Mouse (Mus musculus): ENCODE measurements at regions not wholly inside any gene's neighbourhood (a gene's known extent, or its start where the extent isn't known, plus 50 kb on each side); places are given as distances from the start of the nearest gene placed in this dataset.

DNA sequence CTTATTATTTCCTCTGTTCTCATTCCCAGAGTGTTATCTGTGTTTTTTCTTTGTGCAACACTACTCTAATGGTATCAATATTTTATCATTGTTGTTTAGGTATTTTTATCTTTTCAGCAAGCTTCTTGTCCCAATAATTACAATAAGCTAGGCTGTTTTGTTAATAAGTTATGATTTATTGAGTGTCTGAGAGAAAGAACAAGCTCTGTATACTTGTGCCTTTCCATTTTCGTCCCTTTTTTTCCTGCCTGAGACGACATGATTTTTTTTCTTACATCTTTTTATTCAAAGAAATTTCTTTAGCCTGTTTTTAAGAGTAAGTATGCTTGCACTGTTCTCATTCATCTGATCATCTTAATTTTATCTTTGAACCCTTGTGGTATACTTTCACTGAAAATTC, 904.1 kb downstream of the A830018L16Rik start:
- DNase-seq (ENCODE audit: low spot score in 2 of 2) = no peak

DNA sequence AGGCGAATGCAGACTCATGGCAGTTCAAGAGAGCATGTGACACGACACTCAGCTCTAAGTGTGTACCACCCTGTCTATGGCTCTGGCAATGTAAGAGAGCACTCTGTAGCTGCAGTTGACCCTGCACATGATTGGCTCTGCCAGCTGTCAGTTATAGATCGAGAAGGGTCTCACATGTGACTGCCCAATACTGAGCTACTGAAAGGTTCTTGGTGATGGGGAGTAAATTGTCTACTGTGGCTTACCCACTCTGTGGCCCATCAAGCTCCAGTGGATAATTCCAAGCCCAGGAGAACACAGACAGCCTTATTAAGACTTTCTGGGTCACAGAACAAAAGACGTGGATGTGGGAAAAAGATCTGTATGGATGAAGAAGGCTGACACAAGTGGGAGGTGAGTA, 920.3 kb downstream of the A830018L16Rik start:
- DNase-seq (ENCODE audit: low spot score in 2 of 2) = no peak

DNA sequence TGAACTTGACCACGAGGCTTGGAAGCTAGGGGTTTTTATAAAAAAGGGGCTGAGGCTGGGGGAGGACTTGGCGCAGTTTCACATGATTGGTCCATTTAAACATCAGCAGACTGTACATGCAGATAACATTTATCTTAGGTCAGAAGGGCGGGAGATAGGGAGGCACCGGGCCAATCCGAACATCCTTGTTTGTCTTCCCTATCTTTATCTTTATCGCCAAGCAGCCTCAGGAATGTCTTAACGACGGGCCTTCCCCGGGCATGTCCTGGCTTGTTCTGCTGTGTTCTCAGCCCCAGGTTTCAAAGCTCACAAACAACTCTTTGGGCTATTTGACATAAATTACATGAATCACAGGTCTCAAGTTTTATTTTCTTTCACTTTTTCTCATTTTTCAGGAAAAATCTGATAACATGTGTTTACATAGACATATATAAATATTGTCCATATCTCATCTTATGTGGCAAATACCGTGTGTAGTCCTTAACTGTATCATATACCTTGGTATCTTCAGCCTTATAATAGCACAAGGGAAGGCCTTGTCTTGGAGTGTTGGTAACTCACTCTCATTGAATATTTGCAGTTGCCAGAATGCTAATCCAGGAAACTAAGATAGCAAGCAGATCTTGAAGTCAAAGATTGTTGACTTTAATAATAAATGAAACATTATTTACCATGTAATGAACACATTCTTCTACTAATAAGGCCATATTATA, 931.0 kb downstream of the A830018L16Rik start:
- DNase-seq (ENCODE audit: low spot score in 2 of 2) = no peak

DNA sequence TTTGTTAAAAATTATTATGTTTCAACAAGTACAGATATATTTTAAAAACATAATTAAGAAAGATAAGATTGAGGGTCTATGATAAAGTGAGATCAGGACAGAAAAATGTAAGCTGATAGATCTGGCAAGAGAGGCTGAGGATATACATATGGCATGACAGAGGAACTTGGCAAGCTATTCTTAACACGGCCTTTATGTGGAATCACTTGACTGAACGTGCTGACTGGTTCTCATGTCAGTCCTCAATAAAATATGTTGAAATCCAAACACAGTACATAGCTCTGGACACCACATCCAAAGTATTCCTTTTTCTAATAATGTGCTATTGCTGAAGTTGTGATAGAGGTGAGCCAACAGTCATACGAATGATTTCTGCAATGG, 931.5 kb downstream of the A830018L16Rik start:
- DNase-seq (ENCODE audit: low spot score in 2 of 2) = no peak

DNA sequence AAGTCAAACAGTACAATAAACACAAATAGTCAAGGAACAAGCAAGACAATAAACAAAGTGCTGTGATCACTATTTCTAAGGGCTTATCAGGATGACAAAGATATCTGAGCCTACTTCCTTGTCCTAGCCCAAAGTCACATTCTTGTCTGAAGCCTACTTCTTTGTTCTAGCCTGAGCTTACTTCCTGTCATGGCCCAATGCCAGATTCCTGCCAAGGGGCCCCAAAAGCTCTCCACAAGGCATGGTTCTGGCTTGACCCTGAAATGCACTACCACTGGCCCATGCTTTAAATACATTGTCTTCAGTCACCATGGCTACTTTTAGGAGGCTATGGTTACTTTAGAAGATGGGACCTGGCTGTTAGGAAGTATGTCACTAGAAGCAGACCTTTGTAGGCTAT, 940.6 kb downstream of the A830018L16Rik start:
- DNase-seq (ENCODE audit: low spot score in 2 of 2) = no peak

GRCm38 (mm10) chr1:12367872-12368271, 954.0 kb downstream of the A830018L16Rik start:
- peak; percentile 37 to 54 for DNase-seq (ENCODE audit: low spot score in 2 of 2)

- DNase-seq (ENCODE audit: low spot score in 2 of 2) = no peak
These were observed 959.1 kb downstream of the A830018L16Rik start for GRCm38 (mm10) chr1:12372968-12373367.

- no peak for DNase-seq (ENCODE audit: low spot score in 2 of 2)
These were observed 984.4 kb downstream of the A830018L16Rik start for GRCm38 (mm10) chr1:12398146-12398884.

DNA sequence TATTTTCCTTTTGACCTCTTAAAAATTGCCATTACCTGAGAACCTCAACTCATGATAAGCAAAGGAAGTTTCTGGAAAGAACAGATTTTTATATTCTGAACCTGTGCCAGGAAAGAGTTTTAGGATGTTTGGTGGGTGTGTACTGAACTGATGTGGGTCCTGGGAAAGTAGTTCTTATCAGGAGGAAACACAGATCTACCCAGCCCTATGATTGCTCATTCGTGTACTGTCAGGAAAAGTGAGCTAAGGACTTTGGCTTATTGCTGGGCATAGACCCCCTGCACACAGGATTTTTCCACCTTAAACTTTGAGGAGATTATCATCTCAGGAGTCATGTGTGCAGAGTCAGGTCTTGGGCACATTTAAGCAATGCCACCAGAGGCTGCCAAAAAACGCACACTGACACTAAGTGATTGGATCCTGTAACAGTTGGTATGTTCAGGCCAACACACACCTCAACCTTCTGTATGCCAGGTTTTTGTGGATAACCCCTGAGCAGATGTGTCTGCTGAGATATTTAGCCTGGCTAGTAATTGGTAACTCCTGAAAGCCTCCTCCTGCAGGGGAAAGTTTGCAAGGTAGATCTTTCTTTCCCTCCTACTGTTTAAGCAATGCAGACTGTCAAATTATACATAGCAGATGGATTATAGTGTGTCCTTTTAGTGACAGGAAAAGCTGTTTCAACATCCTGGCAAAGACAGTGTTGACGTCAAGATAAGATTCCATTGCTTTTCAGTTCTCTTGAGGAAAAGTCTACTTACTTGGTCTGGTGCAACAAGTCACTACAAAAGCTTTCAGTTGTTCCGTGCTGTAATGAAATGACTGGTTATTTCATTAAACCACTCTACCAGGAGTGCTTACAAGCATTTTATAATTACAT, 991.7 kb downstream of the A830018L16Rik start:
- DNase-seq (ENCODE audit: low spot score in 2 of 2) = peak in 1 of 2 experiments; percentile 2

DNA sequence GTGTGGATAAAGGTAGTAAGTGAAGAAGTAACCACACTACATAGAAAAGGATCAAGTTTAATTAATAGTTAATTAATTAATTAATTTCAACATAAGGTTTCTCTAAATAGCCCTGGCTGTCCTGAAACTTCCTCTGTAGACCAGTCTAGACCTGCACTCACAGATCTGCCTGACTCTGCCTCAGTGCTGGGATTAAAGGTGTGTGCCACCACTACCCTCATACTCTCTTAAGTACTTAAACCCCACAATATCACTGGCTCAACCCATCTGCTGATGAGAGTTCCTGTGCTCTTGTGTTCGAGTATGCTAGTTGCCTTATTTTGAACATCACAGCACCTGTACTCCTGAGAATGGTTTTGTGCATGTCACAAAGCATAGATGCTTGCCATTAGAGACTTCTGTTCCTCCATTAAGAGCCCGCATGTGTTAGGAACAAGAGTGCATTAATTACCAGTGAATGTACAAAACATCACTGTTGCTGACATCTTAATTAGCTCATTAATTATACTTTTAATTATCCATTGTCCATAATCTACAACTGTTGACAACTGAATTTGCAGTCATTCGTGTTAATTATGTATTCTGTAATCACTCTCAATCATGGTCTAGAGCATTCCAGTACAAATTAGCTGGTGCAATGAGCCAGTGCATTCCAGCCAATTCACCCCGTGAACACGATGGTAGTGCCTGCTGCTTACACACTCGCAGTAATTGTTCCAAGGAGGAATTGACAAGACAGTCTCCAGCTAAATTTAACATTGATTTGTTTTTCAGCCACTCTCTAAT, 996.0 kb downstream of the A830018L16Rik start:
- DNase-seq (ENCODE audit: low spot score in 2 of 2) = no peak

DNA sequence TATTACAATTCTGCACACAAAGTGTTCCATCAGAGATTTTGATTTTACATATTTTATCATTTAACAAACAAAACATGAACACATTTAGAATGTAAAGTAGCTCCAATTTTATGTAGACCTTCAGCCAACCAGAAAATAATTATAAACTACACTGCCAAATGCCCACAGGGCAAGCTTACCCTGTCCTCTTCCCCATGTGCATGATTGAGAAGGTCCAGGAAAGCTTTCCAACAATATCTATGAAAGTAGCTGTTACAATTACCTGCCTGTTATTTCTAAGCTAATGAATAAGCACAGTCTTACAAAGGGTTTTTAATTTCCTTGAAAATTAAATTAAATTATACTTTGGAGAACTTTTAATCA, 996.6 kb downstream of the A830018L16Rik start:
- no peak for DNase-seq (ENCODE audit: low spot score in 2 of 2)

GRCm38 (mm10) chr1:12424510-12424909, 1010.6 kb downstream of the A830018L16Rik start:
- no peak for DNase-seq (ENCODE audit: low spot score in 2 of 2)

DNA sequence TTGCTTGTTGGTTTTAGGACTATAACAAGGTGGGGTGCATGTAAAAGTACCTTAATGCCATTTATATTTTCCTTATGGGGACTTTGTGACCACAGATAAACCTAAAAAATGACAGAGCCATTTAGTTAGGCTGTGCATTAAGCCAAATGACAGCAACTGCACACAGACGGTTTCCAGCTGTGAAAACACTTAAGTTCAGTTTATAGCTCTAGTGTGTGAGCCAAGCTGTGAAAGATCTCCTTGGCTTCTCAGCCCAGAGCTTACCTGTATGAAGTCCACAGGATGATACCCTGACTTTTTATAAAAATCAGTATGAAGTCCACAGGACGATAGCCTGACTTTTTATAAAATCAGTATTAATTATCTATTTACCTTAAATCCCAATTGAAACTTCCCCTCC, 1024.0 kb downstream of the A830018L16Rik start:
- no peak for DNase-seq (ENCODE audit: low spot score in 2 of 2)

DNA sequence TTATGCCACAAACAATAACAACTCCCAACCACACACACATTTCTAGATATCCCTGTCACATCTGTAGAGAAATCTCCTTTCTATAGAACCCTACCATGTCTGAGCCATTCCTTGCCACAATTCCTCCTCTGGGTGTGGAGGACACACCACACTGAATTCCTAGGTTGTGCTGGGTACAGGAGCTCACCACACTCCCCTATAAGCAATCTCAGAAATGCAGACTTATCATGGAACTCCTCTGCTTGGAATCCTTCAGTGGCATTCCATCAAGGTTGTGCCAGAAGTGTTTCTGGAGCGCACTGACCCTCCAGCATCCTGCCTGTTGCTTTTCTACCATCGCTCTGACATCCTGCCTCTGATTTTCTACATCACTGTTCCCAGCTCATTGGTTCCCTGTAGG, 1052.3 kb downstream of the A830018L16Rik start:
- no peak for DNase-seq (ENCODE audit: low spot score in 2 of 2)

GRCm38 (mm10) chr1:12478983-12479763, 1065.3 kb downstream of the A830018L16Rik start:
- DNase-seq (ENCODE audit: low spot score in 2 of 2) = no peak

- peak; percentile 23 to 33 for DNase-seq (ENCODE audit: low spot score in 2 of 2)
These were observed 1086.5 kb downstream of the A830018L16Rik start for GRCm38 (mm10) chr1:12500442-12500841.

- DNase-seq (ENCODE audit: low spot score in 2 of 2) = no peak
These were observed 1094.1 kb downstream of the A830018L16Rik start for GRCm38 (mm10) chr1:12507997-12508396.

DNA sequence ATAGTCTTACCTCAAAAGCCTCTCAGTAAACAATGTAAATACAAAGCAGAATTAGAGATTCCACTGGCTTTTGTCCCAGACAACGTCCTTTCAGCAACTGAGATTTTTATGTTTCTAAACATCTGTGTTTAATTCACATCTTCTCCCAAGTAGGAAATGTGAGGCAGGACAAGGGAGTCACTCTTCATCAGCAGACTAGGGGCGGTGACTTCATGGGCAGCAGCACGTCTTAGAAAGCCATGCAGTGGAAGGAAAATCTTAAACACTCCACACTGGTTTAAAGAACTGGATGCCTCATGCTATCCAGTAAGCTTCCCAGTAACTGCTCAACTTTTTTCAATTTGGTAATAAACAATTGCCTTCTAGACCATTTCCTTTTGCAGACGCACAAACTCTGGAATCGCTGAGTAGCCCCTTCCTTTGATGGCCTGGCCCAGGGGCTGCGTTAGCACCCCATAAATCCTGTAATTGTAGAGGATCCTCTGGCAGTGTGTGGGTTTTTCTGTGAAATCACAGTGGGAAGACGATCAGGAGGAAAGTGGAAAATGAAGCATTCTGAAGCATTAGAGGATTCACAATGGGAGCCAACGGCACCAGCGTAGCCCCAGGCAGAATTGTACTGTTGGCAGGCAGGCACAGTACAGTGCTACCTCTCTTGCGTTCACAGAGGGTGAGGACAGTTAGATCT, 1096.4 kb downstream of the A830018L16Rik start:
- no peak for DNase-seq (ENCODE audit: low spot score in 2 of 2)

GRCm38 (mm10) chr1:12519601-12520000, 1105.7 kb downstream of the A830018L16Rik start:
- DNase-seq (ENCODE audit: low spot score in 2 of 2) = no peak

DNA sequence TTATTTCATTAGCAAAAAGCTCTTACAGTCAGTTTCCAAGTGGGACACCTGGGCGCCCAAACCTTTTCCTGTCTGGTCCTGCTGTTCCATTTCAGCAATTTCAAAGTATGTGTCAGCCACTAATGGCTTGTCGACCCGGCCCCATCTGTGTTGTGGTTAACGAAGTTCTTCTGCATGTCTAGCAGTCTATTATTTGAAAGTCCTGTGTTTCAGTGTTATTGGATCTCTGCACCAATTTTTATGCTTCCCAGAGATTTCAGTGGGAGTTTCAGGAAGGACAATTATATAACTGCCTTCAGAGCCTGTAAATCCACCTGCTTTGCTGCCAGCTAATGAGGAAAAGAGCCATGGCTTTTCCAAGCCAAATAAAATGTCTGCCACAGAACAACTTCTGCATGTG, 1142.0 kb downstream of the A830018L16Rik start:
- peak; percentile 8 to 28 for DNase-seq (ENCODE audit: low spot score in 2 of 2)

All from layer of hippocampus, adult 8-10 months (tissue).